Mouse (Mus musculus): ENCODE results near the gene Map2k1. TPM values are rescaled to one million over a fixed set of nuclear protein-coding genes. Genes with fewer than 3 reads are reported as not detected.
A peak's percentile ranks its signal among the peaks of the same experiment; 100 is the strongest.
"Not testable (repeated sequence)": the region's sequence is repeated elsewhere in the genome, so short reads cannot be mapped to it uniquely, and the experiment has no call there.

The Map2k1 gene
- 100 to 1,000 TPM; 290 to 306 (median 301) TPM for total RNA-seq (2022)

- peak; percentile 99 for DNase-seq (ENCODE audit: low spot score in 2 of 2)
These were observed at the start of gene Map2k1 for GRCm38 (mm10) chr9:64253021-64253904. TSS of gene Map2k1 (minus strand) at chr9:64253631.

- DNase-seq (ENCODE audit: low spot score in 2 of 2) = not testable (repeated sequence)
These were observed 49.7 kb upstream of the Map2k1 start for GRCm38 (mm10) chr9:64303086-64303485.

DNA sequence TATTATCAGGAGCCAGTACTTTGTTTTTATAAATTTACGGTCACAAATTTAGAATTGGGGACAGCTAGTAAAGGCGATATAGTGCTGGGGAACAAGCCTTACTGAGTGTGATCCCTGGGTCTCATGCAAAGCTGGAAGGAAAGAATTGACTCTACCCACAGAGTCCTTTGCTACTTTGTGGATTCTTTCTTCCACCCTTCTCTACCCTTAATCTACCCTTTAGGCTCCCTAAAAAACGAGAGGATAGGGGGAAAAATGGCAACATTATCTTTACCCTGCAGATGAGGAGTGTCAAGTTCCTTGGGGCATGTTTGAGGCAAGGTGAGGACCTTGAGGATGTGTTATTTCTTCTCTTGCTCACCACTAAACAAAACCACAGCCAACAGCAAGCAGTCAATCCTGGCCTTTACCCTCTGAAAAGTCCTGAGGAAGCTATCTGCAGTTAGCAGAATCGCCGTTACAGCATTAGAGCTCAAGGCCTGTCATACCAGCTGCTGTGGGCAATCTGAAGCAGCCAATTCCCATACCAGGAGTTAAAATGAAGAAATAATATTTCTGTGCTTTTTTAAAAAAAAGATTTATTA is 29.1 kb upstream of the Map2k1 start:
- no peak for DNase-seq (ENCODE audit: low spot score in 2 of 2)

DNA sequence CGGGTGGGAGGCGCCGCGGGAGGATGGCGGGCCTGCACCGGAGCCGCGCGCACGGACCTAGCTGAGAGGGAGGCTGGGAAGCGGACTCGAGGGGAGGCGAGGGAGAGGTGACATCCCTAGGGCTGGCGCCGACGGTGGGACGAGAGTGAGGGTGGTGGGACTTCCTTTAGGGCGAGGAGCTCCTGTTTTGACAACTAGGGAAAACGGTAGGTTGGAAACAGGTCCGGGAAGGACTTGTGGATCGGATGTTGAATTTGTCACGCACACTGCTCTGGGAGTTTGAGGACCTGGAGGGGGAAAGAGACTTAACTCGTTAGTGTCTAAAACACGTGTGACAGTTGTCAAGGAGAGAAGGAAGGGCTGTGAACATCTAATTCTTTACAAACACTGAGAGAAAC is 28.3 kb upstream of the Map2k1 start:
- no peak for DNase-seq (ENCODE audit: low spot score in 2 of 2)

GRCm38 (mm10) chr9:64281105-64281780 is 27.8 kb upstream of the Map2k1 start, which contains the start of gene Tipin:
TSS of gene Tipin (plus strand) at chr9:64281581.
- DNase-seq (ENCODE audit: low spot score in 2 of 2) = peak; percentile 89 to 91

- DNase-seq (ENCODE audit: low spot score in 2 of 2) = no peak
These were observed 25.4 kb upstream of the Map2k1 start for GRCm38 (mm10) chr9:64278665-64279310.

DNA sequence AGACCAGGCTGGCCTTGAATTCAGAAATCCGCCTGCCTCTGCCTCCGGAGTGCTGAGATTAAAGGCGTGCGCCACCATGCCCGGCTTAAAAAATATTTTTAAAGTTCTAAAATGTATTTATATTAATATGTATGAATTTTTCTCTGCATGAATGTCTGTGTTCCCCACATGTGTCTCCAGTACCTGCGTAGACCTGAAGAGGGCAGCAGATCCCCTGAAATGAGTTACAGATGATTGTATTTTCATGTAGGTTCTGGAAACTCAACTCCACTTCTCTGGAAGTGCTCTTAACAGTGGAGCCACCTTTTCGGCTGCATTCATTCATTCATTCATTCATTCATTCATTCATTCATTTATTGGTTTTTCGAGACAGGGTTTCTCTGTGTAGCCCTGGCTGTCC is 24.3 kb upstream of the Map2k1 start:
- DNase-seq (ENCODE audit: low spot score in 2 of 2) = peak; percentile 21 to 58

- no peak for DNase-seq (ENCODE audit: low spot score in 2 of 2)
These were observed 21.5 kb upstream of the Map2k1 start for GRCm38 (mm10) chr9:64274919-64275318.

DNA sequence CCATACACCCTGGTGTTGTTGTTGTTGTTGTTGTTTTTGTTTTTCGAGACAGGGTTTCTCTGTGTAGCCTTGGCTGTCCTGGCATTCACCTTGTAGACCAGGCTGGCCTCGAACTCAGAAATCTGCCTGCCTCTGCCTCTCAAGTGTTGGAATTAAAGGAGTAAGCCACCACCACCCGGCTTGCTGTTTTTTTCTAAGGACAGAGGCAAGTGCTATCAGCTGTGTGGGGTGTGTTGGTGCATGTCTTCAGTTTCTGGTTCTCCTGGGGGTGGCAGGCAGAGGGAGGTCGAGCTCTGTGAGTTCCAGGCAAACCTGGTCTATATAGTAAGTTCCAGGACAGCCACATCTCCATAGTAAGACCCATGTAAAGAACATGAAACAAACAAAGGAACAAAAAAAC is 20.9 kb upstream of the Map2k1 start:
- DNase-seq (ENCODE audit: low spot score in 2 of 2) = no peak

DNA sequence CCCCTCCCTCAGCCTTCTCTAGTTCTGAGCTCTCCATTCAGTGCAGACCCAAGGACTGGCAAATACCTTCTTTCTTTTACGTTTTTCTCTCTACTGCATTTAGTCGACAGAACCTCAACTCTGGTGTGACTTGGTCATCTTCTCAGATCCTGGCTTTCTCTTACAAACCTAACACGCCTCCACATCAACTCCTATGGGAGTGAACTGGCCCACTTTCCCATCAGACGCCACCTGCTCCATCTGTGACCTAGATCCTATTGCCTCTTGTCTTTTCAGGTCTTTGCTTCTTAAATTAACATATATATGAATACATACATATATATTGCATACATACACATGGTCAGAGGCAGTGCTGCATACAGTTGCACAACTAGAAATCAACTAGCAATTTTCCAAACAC is 20.3 kb upstream of the Map2k1 start:
- DNase-seq (ENCODE audit: low spot score in 2 of 2) = no peak

- DNase-seq (ENCODE audit: low spot score in 2 of 2) = peak; percentile 40 to 58
These were observed 19.2 kb upstream of the Map2k1 start for GRCm38 (mm10) chr9:64272611-64273010.

DNA sequence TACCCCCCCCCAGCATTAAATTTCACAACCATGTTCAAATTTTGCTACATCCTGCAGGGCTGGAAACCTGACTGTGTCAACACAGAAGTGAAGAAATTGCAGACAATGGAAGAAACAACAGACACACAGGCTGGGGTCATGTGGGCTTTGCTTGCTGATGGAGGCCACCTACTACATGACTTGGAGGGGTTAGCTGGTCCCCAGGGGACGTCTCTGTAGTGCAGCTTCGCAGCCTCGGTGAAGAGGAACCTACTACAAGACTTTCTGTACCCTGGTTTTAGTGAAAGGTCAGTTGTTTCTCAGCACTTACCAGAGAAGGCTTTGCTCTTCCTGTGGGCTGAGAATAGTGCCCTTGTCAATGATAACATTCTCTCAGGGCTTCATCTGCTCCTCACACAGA is 17.8 kb upstream of the Map2k1 start:
- DNase-seq (ENCODE audit: low spot score in 2 of 2) = no peak

DNA sequence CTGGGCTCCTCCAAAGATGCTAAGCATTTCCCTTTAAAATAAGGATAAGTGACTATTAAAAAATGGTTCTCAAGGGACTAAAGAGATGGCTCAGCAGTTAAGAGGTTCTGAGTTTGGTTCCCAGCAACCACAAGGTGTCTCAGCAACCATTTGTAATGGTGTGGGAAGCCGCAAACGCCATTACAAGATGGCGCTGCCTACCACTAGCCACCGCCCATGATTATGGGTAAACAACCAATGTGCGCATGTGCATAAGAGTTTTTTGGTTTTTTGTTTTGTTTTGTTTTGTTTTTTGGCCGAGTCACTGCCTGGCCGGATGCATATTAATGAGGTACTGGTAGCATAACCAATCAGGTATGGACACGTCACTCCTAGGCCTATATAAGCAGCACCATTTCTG is 15.4 kb upstream of the Map2k1 start:
- DNase-seq (ENCODE audit: low spot score in 2 of 2) = not testable (repeated sequence)

GRCm38 (mm10) chr9:64268196-64268595 is 14.8 kb upstream of the Map2k1 start:
- no peak for DNase-seq (ENCODE audit: low spot score in 2 of 2)

DNA sequence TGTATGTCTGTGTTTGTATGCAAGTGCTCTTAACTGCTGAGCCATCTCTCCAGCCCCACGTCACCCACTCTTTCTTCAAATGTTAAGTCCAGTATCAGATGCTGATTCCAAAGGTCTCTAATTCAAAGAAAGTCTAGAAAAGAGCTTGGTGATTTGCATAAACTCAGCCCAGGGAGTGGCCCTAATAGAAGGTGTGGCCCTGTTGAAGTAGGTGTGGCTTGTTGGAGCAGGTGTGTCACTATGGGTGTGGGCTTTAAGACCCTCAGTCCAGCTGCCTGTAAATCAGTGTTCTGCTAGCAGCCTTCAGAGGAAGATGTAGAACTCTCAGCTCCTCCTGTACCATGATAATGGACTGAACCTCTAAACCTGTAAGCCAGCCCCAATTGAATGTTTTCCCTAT is 13.8 kb upstream of the Map2k1 start:
- DNase-seq (ENCODE audit: low spot score in 2 of 2) = no peak

- no peak for DNase-seq (ENCODE audit: low spot score in 2 of 2)
These were observed 11.4 kb upstream of the Map2k1 start for GRCm38 (mm10) chr9:64264813-64265212.

- no peak for DNase-seq (ENCODE audit: low spot score in 2 of 2)
These were observed 7.6 kb upstream of the Map2k1 start for GRCm38 (mm10) chr9:64261023-64261422.

DNA sequence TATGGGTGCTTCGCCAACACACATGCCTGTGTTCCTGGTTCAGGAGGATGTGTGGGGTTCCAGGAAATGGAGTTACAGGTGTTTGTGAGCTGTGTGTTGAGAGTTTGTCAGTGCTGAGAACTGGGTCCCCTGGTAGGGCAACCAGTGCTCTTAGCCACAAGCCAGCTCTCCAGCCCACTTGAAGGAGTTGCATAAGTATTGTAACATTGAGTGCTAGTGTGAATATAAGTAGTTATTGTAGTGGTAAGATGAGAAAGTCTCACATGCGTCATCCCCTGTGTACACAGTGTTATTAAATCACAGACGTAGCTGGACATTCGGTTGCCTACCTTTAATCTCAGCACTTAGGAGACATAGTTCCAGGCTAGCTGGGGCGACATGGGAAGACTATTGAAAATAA is 6.5 kb upstream of the Map2k1 start:
- DNase-seq (ENCODE audit: low spot score in 2 of 2) = no peak

GRCm38 (mm10) chr9:64256204-64256603 is 2.8 kb upstream of the Map2k1 start:
- no peak for DNase-seq (ENCODE audit: low spot score in 2 of 2)

DNA sequence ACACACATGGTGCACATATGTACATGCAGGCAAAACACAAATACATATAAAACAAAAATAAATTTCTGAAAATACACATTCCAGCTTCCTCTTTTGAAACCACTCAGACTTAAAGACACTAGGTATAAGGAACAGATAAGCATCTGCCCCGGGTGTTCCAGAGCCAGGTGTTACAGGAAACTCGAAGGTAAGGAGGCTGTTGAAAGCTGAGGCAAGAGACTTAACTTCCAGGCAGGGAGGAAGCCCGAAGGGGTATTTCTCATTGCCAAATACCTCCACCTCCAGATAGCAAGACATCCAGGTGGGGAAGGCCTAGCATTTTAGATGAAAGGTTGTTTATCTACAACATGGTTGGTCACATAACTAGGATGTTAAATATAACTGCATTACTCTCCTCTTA is 2.0 kb upstream of the Map2k1 start:
- no peak for DNase-seq (ENCODE audit: low spot score in 2 of 2)

- DNase-seq (ENCODE audit: low spot score in 2 of 2) = no peak
These were observed 825 bp downstream of the Map2k1 start for GRCm38 (mm10) chr9:64252591-64253020.
